Mouse (Mus musculus): ENCODE measurements around the gene Sacm1l. TPM values are rescaled to one million over a fixed set of nuclear protein-coding genes. Genes with fewer than 3 reads are reported as not detected.

Gene Sacm1l
- polyA plus RNA-seq, 1 experiment from 2014 or later = 41.0 TPM

GRCm38 (mm10) chr9:123512482-123512881, 17.1 kb upstream of the Sacm1l start:
- Histone ChIP-seq H3K4me2 (no peak overlapping the region), H3K4me3 (no peak overlapping the region), H3K4me1 (0 out of 2 replicates have a peak, but pooled peaks cover 2% of the 10 kb centered on the region), H3K9ac (no peak overlapping the region), H3K36me3 (ENCODE audit: poor library complexity, severe bottlenecking) (peaks cover 31% of the 10 kb centered on the region), H3K27me3 (no peaks in the 10 kb centered on the region), H3K9me3 (replicated peaks) (no peaks in the 10 kb centered on the region), H3K27ac (no peak overlapping the region)
- 99% methylated on average over 2 of the region's 2 CpGs for WGBS
- ATAC-seq = no peak

GRCm38 (mm10) chr9:123515087-123515486, 14.5 kb upstream of the Sacm1l start:
- H3K4me3 ChIP-seq = no peak overlapping the region
- H3K4me1 ChIP-seq = no peaks in the 10 kb centered on the region
- no peak for ATAC-seq
- 83% methylated on average over 2 of the region's 2 CpGs for WGBS
- no peak overlapping the region for H3K9ac ChIP-seq
- H3K4me2 ChIP-seq = no peak overlapping the region
- no peaks in the 10 kb centered on the region for H3K9me3 ChIP-seq (replicated peaks)
- peaks cover 57% of the 10 kb centered on the region for H3K36me3 ChIP-seq (ENCODE audit: poor library complexity, severe bottlenecking)
- no peak overlapping the region for H3K27ac ChIP-seq
- no peaks in the 10 kb centered on the region for H3K27me3 ChIP-seq

GRCm38 (mm10) chr9:123516641-123517385, 12.7 kb upstream of the Sacm1l start:
- H3K9ac ChIP-seq = no peak overlapping the region
- H3K27me3 ChIP-seq = no peaks in the 10 kb centered on the region
- no peak for ATAC-seq
- 95% methylated on average over 7 of the region's 7 CpGs for WGBS
- no peaks in the 10 kb centered on the region for H3K9me3 ChIP-seq (replicated peaks)
- H3K36me3 ChIP-seq (ENCODE audit: poor library complexity, severe bottlenecking) = peaks cover 57% of the 10 kb centered on the region
- no peaks in the 10 kb centered on the region for H3K4me1 ChIP-seq
- no peak overlapping the region for H3K4me2 ChIP-seq
- no peak overlapping the region for H3K4me3 ChIP-seq
- no peak overlapping the region for H3K27ac ChIP-seq

- no peaks in the 10 kb centered on the region for H3K4me1 ChIP-seq
- H3K4me3 ChIP-seq = no peak overlapping the region
- H3K27ac ChIP-seq = no peak overlapping the region
- no peaks in the 10 kb centered on the region for H3K9me3 ChIP-seq (replicated peaks)
- no peaks in the 10 kb centered on the region for H3K27me3 ChIP-seq
- WGBS = 94% methylated on average over 13 of the region's 13 CpGs
- H3K36me3 ChIP-seq (ENCODE audit: poor library complexity, severe bottlenecking) = peaks cover 45% of the 10 kb centered on the region
- no peak overlapping the region for H3K9ac ChIP-seq
- H3K4me2 ChIP-seq = no peak overlapping the region
- no peak for ATAC-seq
These were observed 10.3 kb upstream of the Sacm1l start for GRCm38 (mm10) chr9:123518969-123519894.

GRCm38 (mm10) chr9:123520735-123521134, 8.8 kb upstream of the Sacm1l start:
- Histone ChIP-seq H3K27ac (no peak overlapping the region), H3K4me3 (no peak overlapping the region), H3K9me3 (replicated peaks) (no peaks in the 10 kb centered on the region), H3K36me3 (ENCODE audit: poor library complexity, severe bottlenecking) (peaks cover 45% of the 10 kb centered on the region), H3K27me3 (no peaks in the 10 kb centered on the region), H3K4me2 (no peak overlapping the region), H3K9ac (no peak overlapping the region), H3K4me1 (no peaks in the 10 kb centered on the region)
- WGBS = 89% methylated on average over 3 of the region's 3 CpGs
- ATAC-seq = no peak

- no peaks in the 10 kb centered on the region for H3K9me3 ChIP-seq (replicated peaks)
- H3K4me3 ChIP-seq = no peak overlapping the region
- H3K36me3 ChIP-seq (ENCODE audit: poor library complexity, severe bottlenecking) = peaks cover 22% of the 10 kb centered on the region
- H3K9ac ChIP-seq = no peak overlapping the region
- no peak for ATAC-seq
- peaks cover 8% of the 10 kb centered on the region for H3K4me1 ChIP-seq
- H3K4me2 ChIP-seq = no peak overlapping the region
- no peak overlapping the region for H3K27ac ChIP-seq
- no peaks in the 10 kb centered on the region for H3K27me3 ChIP-seq
- WGBS = 31% methylated on average over 3 of the region's 3 CpGs
These were observed 5.9 kb upstream of the Sacm1l start for GRCm38 (mm10) chr9:123523676-123524075.

- 0% methylated on average over 1 of the region's 1 CpGs for WGBS
- Histone ChIP-seq H3K4me2 (no peak overlapping the region), H3K27me3 (no peaks in the 10 kb centered on the region), H3K9ac (no peak overlapping the region), H3K9me3 (replicated peaks) (no peaks in the 10 kb centered on the region), H3K27ac (no peak overlapping the region), H3K4me3 (no peak overlapping the region), H3K4me1 (peaks cover 9% of the 10 kb centered on the region), H3K36me3 (ENCODE audit: poor library complexity, severe bottlenecking) (peaks cover 8% of the 10 kb centered on the region)
- no peak for ATAC-seq
These were observed 4.5 kb upstream of the Sacm1l start for GRCm38 (mm10) chr9:123525095-123525494.

- no peak overlapping the region for H3K27ac ChIP-seq
- no peaks in the 10 kb centered on the region for H3K9me3 ChIP-seq (replicated peaks)
- WGBS = 84% methylated on average over 5 of the region's 5 CpGs
- no peak overlapping the region for H3K4me3 ChIP-seq
- no peak overlapping the region for H3K4me2 ChIP-seq
- H3K4me1 ChIP-seq = peaks cover 18% of the 10 kb centered on the region
- ATAC-seq = no peak
- no peak overlapping the region for H3K9ac ChIP-seq
- H3K27me3 ChIP-seq = no peaks in the 10 kb centered on the region
- no peaks in the 10 kb centered on the region for H3K36me3 ChIP-seq (ENCODE audit: poor library complexity, severe bottlenecking)
These were observed 3.1 kb upstream of the Sacm1l start for GRCm38 (mm10) chr9:123526502-123526901.

- H3K36me3 ChIP-seq (ENCODE audit: poor library complexity, severe bottlenecking) = no peaks in the 10 kb centered on the region
- ATAC-seq = no peak
- no peaks in the 10 kb centered on the region for H3K9me3 ChIP-seq (replicated peaks)
These were observed 1.3 kb upstream of the Sacm1l start for GRCm38 (mm10) chr9:123528087-123528925.

GRCm38 (mm10) chr9:123528926-123529295, 648 bp upstream of the Sacm1l start:
- under 1% methylated on average over 17 of the region's 17 CpGs for WGBS
- Histone ChIP-seq H3K4me2 (peak overlapping the region; percentile 57), H3K27ac (peak overlapping the region; percentile 88), H3K9ac (peak overlapping the region; percentile 69), H3K4me3 (peak overlapping the region; percentile 96), H3K27me3 (no peaks in the 10 kb centered on the region), H3K9me3 (replicated peaks) (no peaks in the 10 kb centered on the region), H3K4me1 (peaks cover 24% of the 10 kb centered on the region), H3K36me3 (ENCODE audit: poor library complexity, severe bottlenecking) (no peaks in the 10 kb centered on the region)
- peak; percentile 22 for ATAC-seq

More at GRCm38 (mm10) chr9:123528087-123528925, 1.3 kb upstream of the Sacm1l start:
- Histone ChIP-seq H3K27me3 (no peaks in the 10 kb centered on the region), H3K4me3 (peak overlapping the region; percentile 96), H3K4me2 (peak overlapping the region; percentile 57), H3K4me1 (peaks cover 24% of the 10 kb centered on the region), H3K9ac (peak overlapping the region; percentile 69), H3K27ac (peak overlapping the region; percentile 88)
- WGBS = 27% methylated on average over 6 of the region's 6 CpGs

- H3K4me2 ChIP-seq = peak overlapping the region; percentile 57
- H3K9me3 ChIP-seq (replicated peaks) = no peaks in the 10 kb centered on the region
- no peaks in the 10 kb centered on the region for H3K27me3 ChIP-seq
- H3K9ac ChIP-seq = peak overlapping the region; percentile 94
- peaks cover 24% of the 10 kb centered on the region for H3K4me1 ChIP-seq
- peak overlapping the region; percentile 96 for H3K4me3 ChIP-seq
- no peak for ATAC-seq
- 0% methylated on average over 13 of the region's 13 CpGs for WGBS
- H3K36me3 ChIP-seq (ENCODE audit: poor library complexity, severe bottlenecking) = no peaks in the 10 kb centered on the region
- H3K27ac ChIP-seq = peak overlapping the region; percentile 96
These were observed 558 bp downstream of the Sacm1l start for GRCm38 (mm10) chr9:123530158-123530475.

Measured in forebrain, embryonic 13.5 days (tissue).